ENCODE assay signal across 8 mouse cellular contexts in the genomic region with DNA sequence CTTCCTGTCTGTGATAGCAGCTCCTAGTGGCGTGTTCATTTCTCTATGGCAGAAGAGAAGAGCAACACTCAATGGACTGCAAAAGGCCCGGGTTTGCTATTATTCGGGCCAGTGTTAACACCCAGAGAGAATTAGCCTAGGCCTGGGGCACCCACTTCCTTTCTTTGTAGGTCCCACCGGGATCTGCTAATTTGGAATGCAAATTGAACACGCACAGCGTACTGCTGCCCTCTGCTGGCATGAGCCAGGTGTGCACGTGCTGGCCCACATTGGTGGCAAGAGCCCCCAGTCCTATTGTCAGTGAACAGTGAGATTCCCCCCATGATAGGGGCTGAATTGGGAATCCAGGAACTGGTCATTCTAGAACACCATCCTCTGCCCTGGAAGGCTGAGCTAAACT.
DNase-seq lines count a peak whose midpoint lies in the region; ATAC-seq and TF ChIP-seq lines count a peak whose summit lies in the region.

No protein-coding gene starts in this region.

- POLR2A ChIA-PET in Patski (lab: Charles Lee), result interaction anchor here (0.6 to 0.7 kb wide), 2 partner anchors 389 to 412 kb away, joined by 3 to 5 read pairs; no protein-coding TSS in a partner anchor

- intact Hi-C loops in left cerebral cortex, postnatal 10 days (cut with DNase I), result loop anchor here (2.0 to 10.0 kb wide), 3 partner anchors 193 to 877 kb away; no protein-coding TSS in a partner anchor

- CTCF ChIA-PET in Patski (lab: Charles Lee), result interaction anchor here (0.6 to 2.7 kb wide), 5 partner anchors 59 to 525 kb away, joined by 3 to 14 read pairs (median 4); no protein-coding TSS in a partner anchor

- no peaks in the 10 kb centered on the region for H3K27me3 ChIP-seq in Patski

- no peak for DNase-seq in Patski (ENCODE audit: low read depth, low spot score)
- peak; percentile 80 to 84 for DNase-seq in cerebellum, postnatal 36 days
- peak; percentile 32 to 46 for DNase-seq in gastrocnemius, adult 8-10 months (ENCODE audit: low spot score in 2 of 2)
- peak; percentile 70 for DNase-seq in induced T-regulatory cell, adult 2 months (ENCODE audit: low read depth)
- peak; percentile 44 to 80 for DNase-seq in left cerebral cortex, postnatal 10 days (ENCODE audit: extremely low spot score in 1 of 2, low spot score in 2 of 2)
- peak; percentile 64 for DNase-seq in right cerebral cortex, postnatal 25 days
- peak; percentile 63 to 77 for DNase-seq in urinary bladder, postnatal 36 days (ENCODE audit: low spot score in 2 of 2)

- TF ChIP-seq CTCF in Patski (IDR thresholded peaks at IDR 0.05), result peak; percentile 98

- in situ Hi-C loops in Patski (cut with MboI; ENCODE audit: low pct_unique_long_range_greater_than_20kb), result no loop called here

- ATAC-seq in Patski, result peak; percentile 69
- ATAC-seq in megakaryocyte-erythroid progenitor cell, adult 5-6 weeks (replicated peaks; ENCODE audit: low FRiP score, low TSS enrichment, poor library complexity, severe bottlenecking), result peak; percentile 73
